Mouse (Mus musculus): ENCODE data around the gene Asic5. TPM values are rescaled to one million over a fixed set of nuclear protein-coding genes. Genes with fewer than 3 reads are reported as not detected.

Gene Asic5
- polyA plus RNA-seq (2016; fragmentation: Nextera tagmentation; extraction: Ambion mirVana) = not detected in 2 replicates

DNA sequence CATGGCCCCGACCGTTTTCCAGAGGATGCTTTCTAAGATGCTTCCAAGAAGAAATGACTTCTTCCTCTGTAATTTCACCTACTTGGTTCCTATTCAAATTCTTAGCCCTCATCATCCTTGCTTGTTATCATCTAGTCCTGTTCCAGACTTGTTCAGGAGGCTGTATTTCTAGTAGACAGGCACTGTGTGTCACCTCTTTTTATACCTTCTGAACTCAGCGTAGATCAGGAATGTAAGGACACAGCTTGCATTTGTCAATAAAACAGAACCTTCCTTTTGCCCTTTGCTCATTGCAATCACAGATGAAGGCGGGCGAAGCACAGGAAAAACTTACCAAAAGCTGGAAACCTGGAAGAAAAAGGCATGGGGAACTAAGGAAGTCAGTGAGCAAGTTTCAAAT, at the start of gene Asic5:
Gene Asic5 (plus strand): TSS at position 301 of the 400 bp plus-strand sequence.
- WGBS = 94% methylated on average over 5 of the region's 5 CpGs

DNA sequence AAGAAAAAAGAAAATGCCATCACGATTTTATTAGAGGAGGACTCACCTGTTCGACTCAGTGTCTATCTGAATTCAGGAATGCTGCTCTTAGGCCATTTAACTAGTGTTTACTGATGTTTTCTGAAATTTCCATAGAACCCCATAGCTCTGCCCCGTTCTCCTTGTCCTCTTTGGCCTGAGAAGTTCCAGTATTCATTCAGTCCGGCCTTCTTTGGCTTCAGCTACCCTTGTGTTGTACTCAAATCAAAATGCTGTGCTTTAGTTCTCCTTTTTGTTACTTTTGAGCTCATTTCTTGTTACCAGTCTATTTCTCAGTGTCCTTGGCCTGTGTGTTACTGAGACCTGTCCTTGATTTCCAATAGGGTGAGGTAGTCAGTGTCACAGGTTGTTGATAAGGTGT, 48.7 kb upstream of the Asic5 start:
- no peak for DNase-seq (ENCODE audit: low spot score)
- no peaks in the 10 kb centered on the region for H3K9me3 ChIP-seq (replicated peaks)
- 84% methylated on average over 4 of the region's 4 CpGs for WGBS
- no peak overlapping the region for H3K27ac ChIP-seq
- H3K4me3 ChIP-seq = no peak overlapping the region
- H3K4me1 ChIP-seq = no peaks in the 10 kb centered on the region
- no peaks in the 10 kb centered on the region for H3K36me3 ChIP-seq
- no peaks in the 10 kb centered on the region for H3K27me3 ChIP-seq (ENCODE audit: low read depth, poor library complexity, severe bottlenecking)

More for the DNA sequence above, at the start of gene Asic5:
- peaks cover 7% of the 10 kb centered on the region; the same call in 1 of the 2 replicates for H3K4me1 ChIP-seq
- H3K27me3 ChIP-seq (ENCODE audit: low read depth, poor library complexity, severe bottlenecking) = no peaks in the 10 kb centered on the region
- no peaks in the 10 kb centered on the region for H3K9me3 ChIP-seq (replicated peaks)
- no peak within 1 kb of the TSS for H3K4me3 ChIP-seq
- no peak within 1 kb of the TSS for H3K27ac ChIP-seq
- no peak for DNase-seq (ENCODE audit: low spot score)
- H3K36me3 ChIP-seq = no peaks in the 10 kb centered on the region

DNA sequence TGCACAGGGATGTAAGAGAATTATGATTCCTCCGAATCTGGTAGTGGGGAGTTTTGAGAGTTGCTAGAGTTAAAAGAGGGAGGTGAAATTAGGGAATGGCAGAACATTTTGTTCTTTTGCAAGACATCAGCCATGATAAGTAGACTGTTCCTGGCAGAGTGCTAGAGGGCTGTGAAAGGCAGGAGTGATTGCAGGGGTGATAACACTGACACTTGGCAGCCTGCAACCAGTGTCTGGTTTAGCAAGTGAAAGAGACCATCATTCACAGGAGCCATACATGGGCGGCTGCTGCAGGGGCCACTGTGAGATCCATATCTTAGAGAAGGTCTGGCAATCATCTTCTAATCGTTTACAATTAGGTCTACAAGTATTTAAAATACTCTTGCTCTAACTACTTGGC, 43.2 kb upstream of the Asic5 start:
- Histone ChIP-seq H3K27me3 (ENCODE audit: low read depth, poor library complexity, severe bottlenecking) (no peaks in the 10 kb centered on the region), H3K27ac (no peak overlapping the region), H3K9me3 (replicated peaks) (no peaks in the 10 kb centered on the region), H3K36me3 (no peaks in the 10 kb centered on the region), H3K4me3 (no peak overlapping the region), H3K4me1 (no peaks in the 10 kb centered on the region)
- no peak for DNase-seq (ENCODE audit: low spot score)
- WGBS = 45% methylated on average over 3 of the region's 3 CpGs

DNA sequence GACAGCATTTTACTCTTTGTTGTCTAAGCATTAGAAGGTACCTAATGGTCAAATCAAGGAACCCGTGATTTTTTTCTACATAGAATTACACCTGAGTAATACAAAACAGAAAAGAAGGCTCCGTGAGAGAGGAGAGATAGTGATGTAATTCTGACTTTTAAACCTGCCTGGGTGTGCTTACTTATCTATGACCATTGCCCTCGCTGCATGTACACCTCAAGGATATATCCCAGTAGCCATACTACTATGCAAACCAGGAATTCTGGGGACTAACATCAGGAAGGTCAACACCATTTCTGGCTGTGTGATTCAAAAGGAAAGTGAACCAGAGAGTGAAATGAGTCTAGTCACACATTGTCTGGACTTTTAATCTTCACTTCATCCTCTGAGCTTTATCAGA, 39.7 kb upstream of the Asic5 start:
- no peak overlapping the region for H3K4me3 ChIP-seq
- no peak overlapping the region for H3K27ac ChIP-seq
- H3K36me3 ChIP-seq = no peaks in the 10 kb centered on the region
- H3K27me3 ChIP-seq (ENCODE audit: low read depth, poor library complexity, severe bottlenecking) = no peaks in the 10 kb centered on the region
- 92% methylated on average over 3 of the region's 3 CpGs for WGBS
- DNase-seq (ENCODE audit: low spot score) = no peak
- H3K9me3 ChIP-seq (replicated peaks) = no peaks in the 10 kb centered on the region
- H3K4me1 ChIP-seq = no peaks in the 10 kb centered on the region

DNA sequence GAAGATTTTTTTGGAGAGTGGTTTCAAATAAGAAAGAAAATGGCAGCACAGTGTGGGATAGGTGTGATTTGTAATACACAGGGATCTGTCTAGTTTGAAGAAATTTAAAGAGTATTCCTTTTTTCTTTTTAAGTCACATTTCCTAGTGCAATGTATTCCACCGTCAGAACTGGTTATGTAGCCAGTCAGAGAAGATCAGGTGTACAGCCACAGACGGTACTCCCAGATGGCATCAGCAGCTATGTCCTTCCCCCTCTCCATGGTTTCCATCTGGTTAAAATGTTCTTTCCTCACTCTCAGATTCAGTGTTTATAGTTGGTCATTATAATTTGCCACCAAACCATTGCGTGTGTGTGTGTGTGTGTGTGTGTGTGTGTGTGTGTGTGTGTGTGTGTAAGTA, 39.0 kb upstream of the Asic5 start:
- Histone ChIP-seq H3K4me1 (no peaks in the 10 kb centered on the region), H3K9me3 (replicated peaks) (no peaks in the 10 kb centered on the region), H3K36me3 (no peaks in the 10 kb centered on the region), H3K27me3 (ENCODE audit: low read depth, poor library complexity, severe bottlenecking) (no peaks in the 10 kb centered on the region), H3K4me3 (no peak overlapping the region), H3K27ac (no peak overlapping the region)
- WGBS = 83% methylated on average over 3 of the region's 3 CpGs
- DNase-seq (ENCODE audit: low spot score) = no peak

DNA sequence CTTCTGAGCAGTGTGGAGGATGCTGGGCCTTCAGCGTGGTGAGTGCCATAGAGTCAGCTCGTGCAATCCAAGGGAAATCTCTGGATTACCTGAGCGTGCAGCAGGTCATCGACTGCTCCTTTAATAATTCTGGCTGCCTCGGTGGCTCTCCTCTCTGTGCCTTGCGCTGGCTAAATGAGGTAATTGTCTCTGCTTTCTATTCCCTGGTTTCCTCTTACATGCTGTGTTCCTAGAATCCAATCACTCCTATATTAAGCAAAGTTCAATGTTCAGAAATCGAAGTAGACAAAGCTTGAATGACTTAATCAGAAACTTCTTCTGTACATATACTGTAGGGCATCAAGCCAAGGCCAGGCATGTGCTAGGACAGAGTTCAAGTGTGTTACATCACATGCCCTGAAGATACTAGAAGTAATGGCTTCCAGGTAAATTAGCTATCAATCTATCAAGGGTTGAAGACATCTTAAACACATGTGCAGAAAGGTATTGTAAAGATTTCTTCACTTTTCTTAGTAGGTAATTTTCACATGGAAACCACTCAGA, 37.2 kb upstream of the Asic5 start:
- 91% methylated on average over 7 of the region's 7 CpGs for WGBS
- Histone ChIP-seq H3K9me3 (replicated peaks) (no peaks in the 10 kb centered on the region), H3K27ac (no peak overlapping the region), H3K36me3 (no peaks in the 10 kb centered on the region), H3K4me3 (no peak overlapping the region), H3K27me3 (ENCODE audit: low read depth, poor library complexity, severe bottlenecking) (no peaks in the 10 kb centered on the region), H3K4me1 (no peaks in the 10 kb centered on the region)
- no peak for DNase-seq (ENCODE audit: low spot score)

DNA sequence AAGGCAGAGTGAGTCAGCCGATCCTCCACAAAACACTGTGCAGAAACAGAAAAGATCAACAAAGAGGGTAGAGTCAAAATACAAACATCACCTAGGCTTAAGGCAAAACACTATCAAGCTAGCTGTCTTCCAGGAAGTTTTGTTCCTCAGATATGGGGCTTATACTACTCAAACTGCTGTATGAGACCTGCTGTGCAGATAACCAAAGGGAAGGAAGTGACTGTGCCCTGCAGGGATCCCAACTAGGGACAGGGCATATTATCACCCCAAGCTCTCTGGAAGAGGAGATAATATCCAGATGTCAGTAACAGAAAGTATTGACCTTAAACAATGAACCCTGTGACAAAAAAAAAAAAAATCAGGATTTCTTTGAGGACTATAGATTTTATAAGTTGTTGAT, 33.0 kb upstream of the Asic5 start:
- Histone ChIP-seq H3K4me3 (no peak overlapping the region), H3K4me1 (0 out of 2 replicates have a peak, but pooled peaks cover 6% of the 10 kb centered on the region), H3K9me3 (replicated peaks) (no peaks in the 10 kb centered on the region), H3K27me3 (ENCODE audit: low read depth, poor library complexity, severe bottlenecking) (no peaks in the 10 kb centered on the region), H3K27ac (no peak overlapping the region), H3K36me3 (no peaks in the 10 kb centered on the region)
- DNase-seq (ENCODE audit: low spot score) = no peak
- WGBS = 82% methylated on average over 1 of the region's 1 CpGs

DNA sequence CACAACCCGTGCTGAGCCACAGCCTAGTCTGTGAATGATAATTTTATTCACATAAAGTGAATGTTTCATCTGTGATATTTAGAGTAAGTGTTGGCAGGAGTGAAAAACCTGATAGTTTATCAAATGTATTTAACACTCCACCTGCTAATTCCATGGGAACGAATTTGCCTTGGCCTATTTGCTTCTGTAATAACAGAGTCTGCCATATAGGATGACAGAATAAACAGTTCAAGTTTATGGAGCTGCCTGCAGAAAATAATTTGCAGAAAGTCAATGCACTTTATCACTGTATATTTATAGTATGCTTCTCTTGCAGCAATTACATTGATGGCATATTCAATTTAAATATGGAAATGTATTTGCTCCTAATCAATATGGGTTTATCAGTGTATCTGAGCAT, 30.3 kb upstream of the Asic5 start:
- H3K36me3 ChIP-seq = no peaks in the 10 kb centered on the region
- H3K9me3 ChIP-seq (replicated peaks) = no peaks in the 10 kb centered on the region
- H3K27ac ChIP-seq = no peak overlapping the region
- H3K4me1 ChIP-seq = 0 out of 2 replicates have a peak, but pooled peaks cover 6% of the 10 kb centered on the region
- WGBS = 87% methylated on average over 2 of the region's 2 CpGs
- H3K4me3 ChIP-seq = no peak overlapping the region
- DNase-seq (ENCODE audit: low spot score) = no peak
- no peaks in the 10 kb centered on the region for H3K27me3 ChIP-seq (ENCODE audit: low read depth, poor library complexity, severe bottlenecking)

DNA sequence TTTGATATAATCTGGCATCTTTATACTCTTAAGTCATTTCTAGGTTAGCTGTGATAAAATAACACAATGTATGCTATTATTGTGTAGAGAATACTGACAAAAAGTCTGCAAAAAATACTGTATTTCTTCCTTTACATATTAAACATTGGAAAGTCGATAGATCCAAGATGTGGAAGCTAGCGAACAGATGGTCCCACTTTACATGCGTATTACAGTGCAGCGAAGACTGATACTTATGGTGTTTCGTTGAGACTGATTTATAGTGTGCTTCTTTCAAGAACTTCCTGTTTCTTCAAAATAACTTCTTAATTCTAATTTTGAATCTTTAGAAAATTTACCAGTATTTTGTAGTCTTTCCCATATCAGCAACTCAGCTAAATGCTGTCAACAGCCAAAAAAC, 24.6 kb upstream of the Asic5 start:
- no peaks in the 10 kb centered on the region for H3K9me3 ChIP-seq (replicated peaks)
- H3K4me3 ChIP-seq = no peak overlapping the region
- H3K4me1 ChIP-seq = 0 out of 2 replicates have a peak, but pooled peaks cover 6% of the 10 kb centered on the region
- DNase-seq (ENCODE audit: low spot score) = no peak
- no peaks in the 10 kb centered on the region for H3K36me3 ChIP-seq
- no peak overlapping the region for H3K27ac ChIP-seq
- no peaks in the 10 kb centered on the region for H3K27me3 ChIP-seq (ENCODE audit: low read depth, poor library complexity, severe bottlenecking)
- WGBS = 90% methylated on average over 5 of the region's 5 CpGs

DNA sequence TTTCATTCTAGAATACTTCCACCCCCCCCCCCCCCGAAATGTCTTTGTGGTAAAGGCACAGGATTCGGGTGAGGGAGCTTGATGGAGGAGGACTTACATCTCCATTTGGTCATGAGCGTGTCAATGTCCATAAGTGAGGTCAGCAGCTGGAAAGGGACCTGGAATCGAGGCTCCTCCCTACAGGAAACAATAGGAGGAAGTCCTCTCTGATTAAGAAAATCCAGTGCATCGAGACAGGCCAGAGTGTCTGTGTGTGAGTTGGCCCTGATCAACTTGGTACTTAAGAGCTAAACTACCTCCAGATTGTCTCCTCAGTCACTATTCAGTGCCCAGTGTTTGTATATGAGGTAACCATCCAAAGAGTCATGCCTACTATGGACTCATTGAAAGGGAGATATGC, 20.8 kb upstream of the Asic5 start:
- DNase-seq (ENCODE audit: low spot score) = no peak
- no peaks in the 10 kb centered on the region for H3K4me1 ChIP-seq
- H3K9me3 ChIP-seq (replicated peaks) = no peaks in the 10 kb centered on the region
- no peak overlapping the region for H3K4me3 ChIP-seq
- no peaks in the 10 kb centered on the region for H3K36me3 ChIP-seq
- no peaks in the 10 kb centered on the region for H3K27me3 ChIP-seq (ENCODE audit: low read depth, poor library complexity, severe bottlenecking)
- no peak overlapping the region for H3K27ac ChIP-seq
- 89% methylated on average over 5 of the region's 5 CpGs for WGBS

DNA sequence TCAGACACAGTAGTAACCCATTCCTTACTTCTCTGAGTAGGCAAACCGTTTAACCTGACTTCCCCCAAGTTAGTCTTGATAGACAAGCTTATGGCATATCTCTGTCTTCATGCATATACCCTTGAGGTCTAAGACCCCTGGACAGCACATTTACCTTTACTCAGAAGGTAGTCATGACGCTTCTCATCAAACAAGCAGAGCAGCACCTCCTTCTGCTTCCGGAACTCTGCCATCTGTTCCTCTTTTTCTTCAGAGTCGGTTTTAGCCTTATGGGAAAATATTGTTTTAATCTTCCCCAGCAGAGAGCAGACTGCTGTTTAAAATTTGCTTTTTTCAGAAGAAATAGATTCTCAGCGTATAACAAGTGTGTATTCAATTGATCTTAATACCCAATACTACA, 18.3 kb upstream of the Asic5 start:
- 88% methylated on average over 5 of the region's 5 CpGs for WGBS
- no peaks in the 10 kb centered on the region for H3K9me3 ChIP-seq (replicated peaks)
- H3K36me3 ChIP-seq = no peaks in the 10 kb centered on the region
- DNase-seq (ENCODE audit: low spot score) = no peak
- no peak overlapping the region for H3K27ac ChIP-seq
- H3K4me1 ChIP-seq = no peaks in the 10 kb centered on the region
- no peak overlapping the region for H3K4me3 ChIP-seq
- no peaks in the 10 kb centered on the region for H3K27me3 ChIP-seq (ENCODE audit: low read depth, poor library complexity, severe bottlenecking)

DNA sequence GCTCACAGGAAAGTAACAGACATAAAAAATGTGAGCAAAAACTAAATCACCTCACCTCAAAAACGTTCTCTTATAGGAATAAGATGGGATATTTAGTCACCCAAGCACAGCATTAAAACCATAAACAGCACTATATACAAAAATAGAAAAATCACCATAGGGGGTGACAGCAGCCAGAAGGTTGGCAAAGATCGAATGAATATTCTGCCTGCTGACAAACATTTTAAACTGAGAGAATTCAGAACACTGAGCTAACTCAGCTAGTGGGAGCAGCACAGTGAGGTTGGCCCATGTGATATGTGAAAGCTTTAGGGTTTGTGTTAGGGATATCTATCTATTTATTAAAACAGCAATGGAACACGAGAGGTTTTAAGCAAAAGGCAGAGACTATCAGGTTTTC, 17.5 kb upstream of the Asic5 start:
- Histone ChIP-seq H3K27ac (no peak overlapping the region), H3K4me3 (no peak overlapping the region), H3K36me3 (no peaks in the 10 kb centered on the region), H3K9me3 (replicated peaks) (no peaks in the 10 kb centered on the region), H3K27me3 (ENCODE audit: low read depth, poor library complexity, severe bottlenecking) (no peaks in the 10 kb centered on the region), H3K4me1 (no peaks in the 10 kb centered on the region)
- no peak for DNase-seq (ENCODE audit: low spot score)
- 71% methylated on average over 3 of the region's 3 CpGs for WGBS

DNA sequence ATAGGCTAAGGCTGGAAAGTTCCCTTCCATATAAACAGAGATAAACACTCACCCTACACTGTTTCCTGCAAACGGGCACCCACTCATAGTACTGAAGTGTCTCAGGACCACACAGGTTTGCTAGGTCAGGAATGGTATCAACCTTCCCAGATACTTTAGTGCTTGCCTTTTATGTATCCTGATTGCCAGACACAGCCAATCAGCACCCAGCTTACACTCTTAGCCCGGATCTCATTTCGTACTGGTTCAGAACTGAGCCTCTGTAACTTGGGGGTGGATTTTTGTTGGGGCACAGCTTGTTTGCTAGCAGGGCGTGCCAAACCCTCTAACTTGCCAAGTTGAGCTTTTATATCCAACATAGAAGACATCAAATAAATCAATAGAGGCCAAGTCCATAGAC, 6.5 kb upstream of the Asic5 start:
- 59% methylated on average over 4 of the region's 4 CpGs for WGBS
- Histone ChIP-seq H3K36me3 (no peaks in the 10 kb centered on the region), H3K27ac (no peak overlapping the region), H3K4me3 (no peak overlapping the region), H3K9me3 (replicated peaks) (no peaks in the 10 kb centered on the region), H3K27me3 (ENCODE audit: low read depth, poor library complexity, severe bottlenecking) (no peaks in the 10 kb centered on the region), H3K4me1 (peaks cover 18% of the 10 kb centered on the region; the same call in 1 of the 2 replicates)
- no peak for DNase-seq (ENCODE audit: low spot score)

DNA sequence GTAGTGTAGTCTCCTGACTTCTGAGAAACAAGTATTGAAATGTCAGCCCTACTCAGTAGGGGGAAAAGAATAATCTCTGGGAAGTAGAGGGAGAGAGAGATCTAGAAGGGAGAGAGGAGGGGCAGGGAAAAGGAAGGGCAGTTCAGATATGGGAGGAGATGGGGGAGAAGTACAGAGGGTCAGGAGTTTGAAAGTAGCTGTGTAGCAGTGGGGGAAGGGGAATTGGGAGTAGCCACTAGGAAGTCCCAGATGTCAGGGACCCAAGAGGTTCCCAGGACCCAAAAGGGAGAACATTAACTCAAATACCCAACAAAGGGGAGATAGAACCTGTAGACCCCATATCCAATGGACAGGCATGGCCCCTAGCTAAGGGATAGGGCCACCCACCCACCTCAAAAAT, 6.0 kb upstream of the Asic5 start, which contains the start of gene Tdo2:
Gene Tdo2 (minus strand): TSS at position 101 of the 400 bp plus-strand sequence.
- no peaks in the 10 kb centered on the region for H3K36me3 ChIP-seq
- no peak within 1 kb of the TSS for H3K4me3 ChIP-seq
- H3K27ac ChIP-seq = no peak within 1 kb of the TSS
- no peaks in the 10 kb centered on the region for H3K9me3 ChIP-seq (replicated peaks)
- no peaks in the 10 kb centered on the region for H3K27me3 ChIP-seq (ENCODE audit: low read depth, poor library complexity, severe bottlenecking)
- peaks cover 18% of the 10 kb centered on the region; the same call in 1 of the 2 replicates for H3K4me1 ChIP-seq
- DNase-seq (ENCODE audit: low spot score) = no peak
